Comparison of ENCODE assay signal across 1 mouse cellular context in the genomic region with DNA sequence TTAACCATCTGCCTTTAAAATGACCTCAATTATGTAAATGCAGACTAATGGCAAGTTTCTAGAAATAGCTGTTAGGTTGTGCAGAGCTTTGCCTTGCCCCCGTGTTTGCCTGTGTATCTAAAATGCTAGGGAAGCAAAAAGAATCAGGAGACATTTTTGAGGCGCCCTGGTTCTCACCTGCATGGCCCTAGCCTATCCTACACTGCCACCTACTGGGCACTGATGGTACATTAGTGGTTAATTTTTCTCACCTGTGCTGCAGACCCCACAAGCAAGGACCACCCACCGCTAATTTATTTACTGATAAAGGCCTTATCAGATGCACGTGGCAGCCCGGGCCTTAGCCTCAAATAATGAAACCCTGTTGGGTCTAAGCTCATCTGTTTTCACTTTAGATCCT.
A peak's percentile ranks its signal among the peaks of the same experiment; 100 is the strongest.
TF ChIP-seq lines count a peak whose summit lies in the region.

No protein-coding gene starts in this region.

TF ChIP-seq in CH12.LX, 34 proteins besides CTCF, POLR2A, EP300 and RAD21 (continued from another document):
- TF ChIP-seq ZC3H11A (IDR thresholded peaks at IDR 0.05; ENCODE audit: low read depth, low read length) (peak; percentile 46; the same call in 1 of the 2 replicates), CHD1 (IDR thresholded peaks at IDR 0.05; ENCODE audit: low read depth, low read length) (no peak), MYC (IDR thresholded peaks at IDR 0.05; ENCODE audit: low read depth, low read length) (no peak), NRF1 (IDR thresholded peaks at IDR 0.05; ENCODE audit: low read depth, low read length) (no peak), MXI1 (IDR thresholded peaks at IDR 0.05; ENCODE audit: low read depth, low read length) (no peak), ETS1 (conservative IDR thresholded peaks at IDR 0.05; ENCODE audit: low read depth, low read length) (no peak), USF2 (conservative IDR thresholded peaks at IDR 0.05; ENCODE audit: low read depth, low read length) (no peak), IRF4 (IDR thresholded peaks at IDR 0.05; ENCODE audit: low read depth, low read length) (peak; percentile 26; the same call in 1 of the 2 replicates), SMC3 (IDR thresholded peaks at IDR 0.05; ENCODE audit: low read depth, low read length) (peak; percentile 78), UBTF (IDR thresholded peaks at IDR 0.05; ENCODE audit: low read depth, low read length) (no peak), MAFK (IDR thresholded peaks at IDR 0.05; ENCODE audit: insufficient replicate concordance, low read length) (0 out of 2 replicates have a peak, but pooled peaks have one; percentile 27), MEF2A (IDR thresholded peaks at IDR 0.05; ENCODE audit: borderline replicate concordance, low read depth, low read length) (no peak), RCOR1 (conservative IDR thresholded peaks at IDR 0.05; ENCODE audit: low read depth, low read length) (no peak), POLR2AphosphoS2 (IDR thresholded peaks at IDR 0.05; ENCODE audit: low read depth, low read length) (no peak)
